Mouse (Mus musculus) lung, postnatal 0 days (tissue): ENCODE data around the gene Fosl2.

Experiments used
- CTCF ChIP-seq: IDR thresholded peaks from 2 replicates; pipeline ENCODE4 v1.5.1; 2016; ENCODE audit warnings: antibody characterized with exemption, mild to moderate bottlenecking
- EP300 ChIP-seq: IDR thresholded peaks from 2 replicates; pipeline ENCODE4 v1.6.1; 2016; ENCODE audit warnings: antibody characterized with exemption, mild to moderate bottlenecking, control low read depth

DNA sequence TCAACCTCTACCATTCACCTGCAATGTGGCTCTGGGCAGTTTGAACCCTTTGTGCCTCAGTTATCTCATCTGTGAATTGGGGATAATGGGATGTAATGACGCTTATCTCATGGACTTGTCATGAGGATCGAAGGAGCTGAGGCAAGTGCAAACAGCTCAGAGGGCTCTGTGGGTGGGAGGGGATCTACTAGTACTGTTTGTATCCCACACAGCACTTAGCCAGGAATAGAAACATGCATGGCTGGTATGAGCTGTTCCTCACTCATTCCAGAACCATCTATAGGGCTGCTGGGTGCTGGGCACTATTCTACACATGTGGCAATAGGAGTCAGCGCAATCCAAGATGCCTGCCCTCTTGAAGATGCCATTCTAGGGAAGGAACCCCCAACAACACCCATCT lies 64.0 kb downstream of the Fosl2 start:
- no peak for TF ChIP-seq CTCF
- no peak for TF ChIP-seq EP300
